Mouse (Mus musculus) forebrain, embryonic 16.5 days (tissue): ENCODE results near the gene Ryr3. TPM values are rescaled to one million over a fixed set of nuclear protein-coding genes. Genes with fewer than 3 reads are reported as not detected.
A peak's percentile ranks its signal among the peaks of the same experiment; 100 is the strongest.

Experiments used
- ATAC-seq: fragments of 200-750 bp; cut with Nextera tagmentation; 2 replicates; pipeline ENCODE4 v1.8.0; 2017; ENCODE audit warnings: mild to moderate bottlenecking, moderate library complexity
- H3K27ac ChIP-seq: fragments of 300-500 bp; sonication (generic); 2 replicates; pipeline ENCODE4 v1.5.1; 2014; ENCODE audit warnings: low read length, control low read depth
- H3K27me3 ChIP-seq: fragments of 300-500 bp; sonication (generic); replicated peaks from 2 replicates; pipeline ENCODE4 v1.6.1; 2014; ENCODE audit warnings: low read length; ENCODE audit not compliant: control insufficient read depth, insufficient read depth
- H3K36me3 ChIP-seq: fragments of 300-500 bp; sonication (generic); 2 replicates; pipeline ENCODE4 v1.6.1; 2014; ENCODE audit not compliant: control insufficient read depth, insufficient read depth
- H3K4me1 ChIP-seq: fragments of 300-500 bp; sonication (generic); replicated peaks from 2 replicates; pipeline ENCODE4 v1.6.1; 2014; ENCODE audit warnings: low read length; ENCODE audit not compliant: control insufficient read depth, insufficient read depth
- H3K4me2 ChIP-seq: fragments of 300-500 bp; sonication (generic); 2 replicates; pipeline ENCODE4 v1.6.1; 2014; ENCODE audit warnings: mild to moderate bottlenecking, low read length, control low read depth
- H3K4me3 ChIP-seq: fragments of 300-500 bp; sonication (generic); replicated peaks from 2 replicates; pipeline ENCODE4 v1.5.1; 2014; ENCODE audit warnings: mild to moderate bottlenecking, low read length, control low read depth
- H3K9ac ChIP-seq: fragments of 300-500 bp; sonication (generic); replicated peaks from 2 replicates; pipeline ENCODE4 v1.6.1; 2014; ENCODE audit warnings: low read depth, low read length, control low read depth
- H3K9me3 ChIP-seq: fragments of 300-500 bp; sonication (generic); 2 replicates; pipeline ENCODE4 v1.6.1; 2016; ENCODE audit warnings: low read length; ENCODE audit not compliant: control insufficient read depth
- WGBS: fragments of 180-500 bp; shearing (Covaris S2); extraction: QIAGEN DNeasy Blood & Tissue Kit; methylation state at CpG from one replicate; pipeline ENCODE4 v1.1.7; 2014; 5-methylcytosine and 5-hydroxymethylcytosine counted together
- polyA plus RNA-seq: library from polyadenylated mRNA; unstranded; fragments of >200 nt; fragmentation: Nextera tagmentation; extraction: Ambion mirVana; gene quantifications from 2 replicates; pipeline ENCODE4 v1.2.1, GENCODE M21; 2015

Ryr3 gene
- polyA plus RNA-seq, 1 experiment from 2014 or later: 9.9 TPM

DNA sequence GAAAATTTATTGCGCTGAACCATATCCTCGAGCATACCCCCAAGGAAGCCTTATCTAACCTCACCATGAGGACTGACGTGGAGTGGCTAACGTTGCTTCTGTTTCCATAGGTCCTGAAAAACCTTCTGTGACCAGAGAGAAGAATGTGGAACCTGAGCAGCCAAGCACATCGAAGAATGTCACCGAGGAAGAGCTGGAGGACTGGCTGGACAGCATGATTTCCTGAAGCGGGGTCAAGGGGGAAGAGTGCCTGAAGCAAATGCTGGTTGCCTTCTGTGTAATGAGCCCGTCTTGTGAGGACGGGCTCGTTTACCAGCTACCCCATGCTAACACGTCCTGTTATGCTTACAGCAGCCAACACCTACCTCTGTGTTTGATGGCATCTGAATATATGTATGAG, 586.2 kb downstream of the Ryr3 start:
- H3K36me3 ChIP-seq: peaks cover 6% of the 10 kb centered on the region; the same call in 1 of the 2 replicates
- ATAC-seq: no peak
- H3K9me3 ChIP-seq: no peaks in the 10 kb centered on the region
- no peaks in the 10 kb centered on the region for H3K4me1 ChIP-seq
- H3K27ac ChIP-seq: no peak overlapping the region
- H3K4me3 ChIP-seq: no peak overlapping the region
- WGBS: 88% methylated on average over 11 of the region's 11 CpGs
- H3K4me2 ChIP-seq: no peak overlapping the region
- H3K27me3 ChIP-seq: no peaks in the 10 kb centered on the region
- H3K9ac ChIP-seq: no peak overlapping the region

DNA sequence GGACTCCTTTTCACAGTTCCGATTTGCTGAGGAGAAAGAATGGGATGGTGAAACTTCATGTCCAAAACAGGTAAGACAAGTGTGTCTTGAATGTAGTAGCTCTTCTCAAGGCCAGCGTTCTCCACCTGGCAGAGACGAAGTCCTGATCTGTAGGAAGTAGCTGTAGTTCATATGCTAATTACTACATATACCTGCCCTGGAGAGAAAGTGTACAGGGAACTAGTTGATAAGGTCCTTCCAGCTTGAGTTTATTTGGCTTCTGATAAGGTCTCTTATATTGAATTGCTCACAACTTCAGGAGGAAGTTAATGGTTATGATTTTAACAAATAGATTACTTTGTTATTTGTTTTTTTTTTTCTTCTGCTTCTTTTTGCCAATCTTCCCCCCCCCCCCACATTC, 591.7 kb downstream of the Ryr3 start:
- no peaks in the 10 kb centered on the region for H3K27me3 ChIP-seq
- H3K9me3 ChIP-seq: no peaks in the 10 kb centered on the region
- H3K36me3 ChIP-seq: no peaks in the 10 kb centered on the region
- H3K4me3 ChIP-seq: no peak overlapping the region
- no peak for ATAC-seq
- H3K4me2 ChIP-seq: no peak overlapping the region
- H3K27ac ChIP-seq: no peak overlapping the region
- no peak overlapping the region for H3K9ac ChIP-seq
- 80% methylated on average over 3 of the region's 3 CpGs for WGBS
- no peaks in the 10 kb centered on the region for H3K4me1 ChIP-seq

DNA sequence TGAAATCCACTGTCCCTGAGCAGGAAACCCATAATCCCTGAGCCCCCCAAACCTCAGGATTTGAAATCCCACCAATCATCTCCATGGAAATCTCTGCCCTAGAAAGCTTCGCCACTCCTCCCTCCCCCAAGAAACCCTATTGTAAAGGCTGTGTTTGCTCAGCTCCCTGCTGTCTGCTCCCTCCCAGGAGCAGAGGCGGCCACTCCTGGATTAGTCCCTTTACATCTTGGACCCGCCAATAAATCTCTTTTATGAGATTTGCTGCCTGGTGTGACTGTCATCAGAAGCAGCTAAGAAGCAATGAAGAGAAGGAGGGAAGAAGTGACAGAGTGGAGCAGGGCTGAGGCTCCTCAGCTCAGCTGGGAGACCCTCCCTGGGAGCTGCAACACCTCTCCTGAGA, 599.7 kb downstream of the Ryr3 start:
- H3K27me3 ChIP-seq: no peaks in the 10 kb centered on the region
- H3K4me2 ChIP-seq: no peak overlapping the region
- H3K9ac ChIP-seq: no peak overlapping the region
- ATAC-seq: no peak
- no peaks in the 10 kb centered on the region for H3K4me1 ChIP-seq
- WGBS: 16% methylated on average over 3 of the region's 3 CpGs
- H3K36me3 ChIP-seq: no peaks in the 10 kb centered on the region
- no peak overlapping the region for H3K27ac ChIP-seq
- no peaks in the 10 kb centered on the region for H3K9me3 ChIP-seq
- no peak overlapping the region for H3K4me3 ChIP-seq

DNA sequence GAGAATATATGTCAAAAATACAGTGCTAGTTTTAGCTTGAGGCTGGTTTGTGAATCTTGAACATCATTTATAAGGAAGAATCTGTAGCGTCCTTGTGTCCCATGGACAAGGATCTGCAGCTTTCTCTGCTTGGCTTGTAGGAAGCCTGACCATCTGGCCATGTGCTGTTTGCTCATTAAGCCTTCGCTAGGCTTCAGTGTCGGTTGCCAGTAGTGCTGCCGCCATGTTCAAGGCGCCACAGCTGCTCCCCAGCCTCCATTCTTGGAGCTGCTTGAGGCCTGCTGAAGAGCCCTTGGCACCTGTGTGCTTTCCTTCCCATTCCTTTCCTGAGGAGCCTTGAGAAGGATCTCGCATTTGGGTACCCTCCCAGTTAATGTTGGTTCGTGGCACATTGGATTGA, 602.5 kb downstream of the Ryr3 start:
- Histone ChIP-seq H3K4me2 (no peak overlapping the region), H3K9me3 (0 out of 2 replicates have a peak, but pooled peaks cover 2% of the 10 kb centered on the region), H3K4me3 (no peak overlapping the region), H3K36me3 (no peaks in the 10 kb centered on the region), H3K27ac (no peak overlapping the region), H3K27me3 (no peaks in the 10 kb centered on the region), H3K4me1 (no peaks in the 10 kb centered on the region), H3K9ac (no peak overlapping the region)
- no peak; the same call in 1 of the 2 replicates for ATAC-seq
- 68% methylated on average over 7 of the region's 7 CpGs for WGBS

DNA sequence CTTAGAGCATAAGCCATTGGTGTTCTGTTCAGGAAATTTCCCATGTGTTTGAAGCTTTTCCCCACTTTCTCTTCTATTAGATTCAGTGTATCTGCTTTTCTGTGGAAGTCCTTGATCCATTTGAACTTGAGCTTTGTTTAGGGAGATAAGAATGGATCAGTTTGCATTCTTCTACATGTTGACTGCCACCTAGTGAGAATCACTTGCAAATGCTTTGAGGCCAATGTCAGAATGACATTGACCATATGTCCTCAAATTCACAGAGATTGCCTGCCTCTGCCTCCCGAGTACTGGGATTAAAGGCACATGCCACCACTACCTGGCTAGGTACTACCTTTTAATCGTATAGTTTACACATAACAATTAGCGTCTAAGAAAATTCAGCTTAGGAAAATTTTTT, 604.3 kb downstream of the Ryr3 start:
- Histone ChIP-seq H3K27ac (no peak overlapping the region), H3K9ac (no peak overlapping the region), H3K4me3 (no peak overlapping the region), H3K4me2 (no peak overlapping the region), H3K4me1 (no peaks in the 10 kb centered on the region), H3K36me3 (no peaks in the 10 kb centered on the region), H3K27me3 (no peaks in the 10 kb centered on the region), H3K9me3 (0 out of 2 replicates have a peak, but pooled peaks cover 2% of the 10 kb centered on the region)
- ATAC-seq: no peak
- WGBS: 83% methylated on average over 3 of the region's 3 CpGs

DNA sequence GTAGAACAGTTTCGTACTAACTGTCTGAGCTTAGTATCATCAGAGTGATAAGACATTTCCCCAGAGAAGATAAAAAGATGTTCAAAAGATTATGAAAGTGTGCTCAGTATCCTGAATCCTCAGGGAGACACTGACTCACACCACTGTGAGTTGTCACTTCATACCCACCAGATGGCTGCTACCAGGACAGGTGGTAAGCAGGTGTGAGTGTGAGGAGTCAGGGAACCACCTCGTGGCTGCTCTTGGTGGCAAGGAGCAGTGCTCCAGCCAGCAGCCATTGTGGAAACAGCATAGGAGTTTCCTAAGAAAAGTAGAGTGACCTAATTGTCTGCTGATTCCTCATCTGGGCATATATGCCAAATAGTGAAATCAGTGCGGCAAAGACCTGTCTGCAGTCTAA, 610.4 kb downstream of the Ryr3 start:
- H3K9me3 ChIP-seq: 0 out of 2 replicates have a peak, but pooled peaks cover 2% of the 10 kb centered on the region
- no peak overlapping the region for H3K4me3 ChIP-seq
- 89% methylated on average over 3 of the region's 3 CpGs for WGBS
- ATAC-seq: no peak
- H3K36me3 ChIP-seq: no peaks in the 10 kb centered on the region
- H3K4me2 ChIP-seq: no peak overlapping the region
- H3K9ac ChIP-seq: no peak overlapping the region
- peaks cover 5% of the 10 kb centered on the region; the same call in 1 of the 2 replicates for H3K4me1 ChIP-seq
- H3K27me3 ChIP-seq: no peaks in the 10 kb centered on the region
- no peak overlapping the region for H3K27ac ChIP-seq

DNA sequence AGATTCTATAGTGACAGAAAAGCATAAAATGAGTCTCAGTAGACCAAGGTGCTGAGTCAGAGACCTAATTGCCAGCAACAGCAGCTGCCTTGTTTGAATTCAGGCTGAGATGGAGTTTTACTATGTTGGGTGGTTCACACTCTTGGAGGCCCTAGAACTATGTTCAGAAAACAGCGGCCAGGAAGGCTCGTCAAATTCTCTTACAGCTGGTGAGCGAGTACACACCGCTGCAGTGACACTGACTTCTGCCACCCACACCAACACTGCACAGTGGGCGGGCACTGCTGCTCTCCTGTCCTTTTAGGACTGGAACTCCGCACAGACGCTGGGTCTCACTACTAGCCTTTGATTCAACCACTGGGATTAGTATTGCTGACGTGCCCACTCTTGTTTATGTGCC, 614.4 kb downstream of the Ryr3 start:
- no peaks in the 10 kb centered on the region for H3K27me3 ChIP-seq
- no peak overlapping the region for H3K4me2 ChIP-seq
- H3K36me3 ChIP-seq: no peaks in the 10 kb centered on the region
- 50% methylated on average over 8 of the region's 8 CpGs for WGBS
- H3K9ac ChIP-seq: no peak overlapping the region
- ATAC-seq: peak; percentile 56
- H3K27ac ChIP-seq: no peak overlapping the region
- H3K9me3 ChIP-seq: no peaks in the 10 kb centered on the region
- no peak overlapping the region for H3K4me3 ChIP-seq
- peaks cover 7% of the 10 kb centered on the region; the same call in 1 of the 2 replicates for H3K4me1 ChIP-seq

DNA sequence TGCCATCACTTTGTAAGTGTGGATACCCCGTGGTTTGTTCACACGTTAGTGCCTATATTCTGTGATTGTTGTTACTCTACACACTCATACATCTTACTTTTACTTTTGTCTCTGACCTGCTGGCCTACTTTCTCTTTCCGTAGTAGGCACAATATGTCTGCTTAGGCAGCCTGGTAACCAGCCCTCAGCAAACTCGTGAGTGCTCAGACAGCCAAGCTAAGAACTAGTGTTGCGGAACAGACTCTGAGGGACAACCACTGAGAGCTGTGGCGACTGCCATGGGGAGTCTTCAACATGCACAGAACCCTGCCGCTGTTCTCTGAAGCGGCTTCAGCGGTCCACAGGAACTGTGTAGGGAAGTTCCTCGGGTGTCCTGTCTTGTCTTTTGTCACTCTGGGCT, 616.7 kb downstream of the Ryr3 start:
- H3K27me3 ChIP-seq: no peaks in the 10 kb centered on the region
- H3K4me1 ChIP-seq: peaks cover 7% of the 10 kb centered on the region; the same call in 1 of the 2 replicates
- H3K27ac ChIP-seq: no peak overlapping the region
- H3K4me3 ChIP-seq: no peak overlapping the region
- 51% methylated on average over 10 of the region's 10 CpGs for WGBS
- no peaks in the 10 kb centered on the region for H3K9me3 ChIP-seq
- H3K36me3 ChIP-seq: no peaks in the 10 kb centered on the region
- H3K9ac ChIP-seq: no peak overlapping the region
- ATAC-seq: no peak
- H3K4me2 ChIP-seq: no peak overlapping the region

DNA sequence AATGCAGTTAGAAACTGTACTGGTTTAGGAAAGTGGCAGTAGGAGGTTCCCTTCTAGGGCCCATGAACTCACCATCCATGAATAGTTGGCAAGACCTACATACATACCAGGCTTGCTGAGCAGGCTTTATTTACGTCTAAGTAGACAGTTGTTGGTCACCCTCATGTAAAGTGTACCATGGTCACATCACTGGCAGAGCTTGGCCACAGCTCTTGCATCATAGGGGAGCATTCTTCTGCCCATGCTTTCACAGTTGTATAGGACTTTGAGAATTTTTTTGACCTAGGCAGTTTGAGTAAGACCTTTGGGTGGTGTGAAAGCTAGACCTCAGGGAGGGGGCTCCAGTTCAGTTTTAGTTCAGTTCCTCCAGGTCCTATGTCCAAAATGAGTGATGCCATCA, 619.8 kb downstream of the Ryr3 start:
- Histone ChIP-seq H3K36me3 (no peaks in the 10 kb centered on the region), H3K9ac (no peak overlapping the region), H3K27me3 (no peaks in the 10 kb centered on the region), H3K4me1 (peaks cover 6% of the 10 kb centered on the region; the same call in 1 of the 2 replicates), H3K4me3 (no peak overlapping the region), H3K9me3 (no peaks in the 10 kb centered on the region), H3K27ac (no peak overlapping the region), H3K4me2 (no peak overlapping the region)
- WGBS: 76% methylated on average over 1 of the region's 1 CpGs
- no peak for ATAC-seq

DNA sequence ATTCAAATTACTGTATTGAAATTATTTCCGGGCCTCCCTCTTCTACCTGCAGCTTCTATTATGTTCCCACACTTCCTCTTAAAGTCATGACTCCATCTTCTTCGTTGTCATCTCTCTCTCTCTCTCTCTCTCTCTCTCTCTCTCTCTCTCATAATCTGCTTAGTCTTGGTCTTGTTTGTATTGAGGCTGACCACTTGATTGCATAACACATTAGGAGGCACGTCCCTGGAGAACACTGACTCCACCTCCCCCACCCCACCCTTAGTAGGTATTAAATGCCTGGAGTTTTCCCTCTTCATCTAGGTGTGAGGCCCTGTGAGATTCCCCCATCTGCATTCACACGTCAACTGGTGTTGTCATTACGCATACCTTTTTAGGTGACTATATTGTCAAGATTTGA, 620.5 kb downstream of the Ryr3 start:
- Histone ChIP-seq H3K4me2 (no peak overlapping the region), H3K27me3 (no peaks in the 10 kb centered on the region), H3K27ac (no peak overlapping the region), H3K4me1 (peaks cover 7% of the 10 kb centered on the region), H3K36me3 (no peaks in the 10 kb centered on the region), H3K9me3 (no peaks in the 10 kb centered on the region), H3K9ac (no peak overlapping the region), H3K4me3 (no peak overlapping the region)
- WGBS: 76% methylated on average over 5 of the region's 5 CpGs
- no peak for ATAC-seq
